Mouse (Mus musculus) ZHBTc4 (cell line): ENCODE data around the gene Bcar1.
A peak's percentile ranks its signal among the peaks of the same experiment; 100 is the strongest.

Experiments used
- DNase-seq: peaks from one replicate; pipeline ENCODE4 v3.0.0-alpha.2; 2011; ENCODE audit warnings: low read depth, low spot score

Gene Bcar1

DNA sequence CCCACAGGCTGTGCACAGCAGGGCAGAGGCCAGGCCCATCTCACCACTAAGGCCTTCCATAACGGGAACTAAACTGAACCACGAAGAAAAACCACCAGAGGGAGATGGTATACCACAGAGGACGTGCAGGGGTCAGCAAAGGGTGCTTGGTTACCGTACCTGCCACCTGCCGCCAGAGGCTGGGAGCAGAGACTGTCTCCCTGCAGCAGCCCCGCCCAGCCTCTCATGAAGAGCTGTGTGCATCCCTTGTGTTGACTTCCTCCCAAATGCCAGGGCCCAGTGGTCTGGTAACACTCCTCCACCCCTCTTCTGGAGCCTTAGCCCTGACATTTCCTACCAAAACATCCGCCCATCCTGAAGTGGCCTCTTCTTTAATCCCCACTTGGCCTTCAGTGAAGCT lies 4.0 kb downstream of the Bcar1 start:
- peak; percentile 79 for DNase-seq

DNA sequence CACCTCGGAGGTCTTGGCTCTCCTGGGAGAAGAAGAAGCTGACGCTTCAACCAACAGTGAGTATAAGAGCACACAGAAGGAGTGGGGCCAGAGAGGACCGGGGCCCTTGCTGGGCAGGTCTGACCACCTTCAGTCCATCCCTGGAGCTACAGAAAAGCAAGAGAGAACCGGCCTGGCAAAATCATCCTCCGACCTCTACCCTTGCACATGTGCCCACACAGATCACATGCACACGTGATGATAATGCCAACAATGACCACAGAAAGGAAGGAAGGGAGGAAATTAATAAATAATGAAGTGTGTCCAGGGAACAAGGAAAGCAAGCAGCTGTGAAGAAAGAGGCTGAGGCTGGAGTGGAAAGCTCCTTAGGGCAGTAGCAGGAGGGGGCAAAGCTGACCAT lies 4.7 kb downstream of the Bcar1 start:
- DNase-seq: no peak

GRCm38 (mm10) chr8:111736321-111736720 lies 7.3 kb downstream of the Bcar1 start:
- no peak for DNase-seq

GRCm38 (mm10) chr8:111735791-111736190 lies 7.8 kb downstream of the Bcar1 start:
- DNase-seq: no peak

DNA sequence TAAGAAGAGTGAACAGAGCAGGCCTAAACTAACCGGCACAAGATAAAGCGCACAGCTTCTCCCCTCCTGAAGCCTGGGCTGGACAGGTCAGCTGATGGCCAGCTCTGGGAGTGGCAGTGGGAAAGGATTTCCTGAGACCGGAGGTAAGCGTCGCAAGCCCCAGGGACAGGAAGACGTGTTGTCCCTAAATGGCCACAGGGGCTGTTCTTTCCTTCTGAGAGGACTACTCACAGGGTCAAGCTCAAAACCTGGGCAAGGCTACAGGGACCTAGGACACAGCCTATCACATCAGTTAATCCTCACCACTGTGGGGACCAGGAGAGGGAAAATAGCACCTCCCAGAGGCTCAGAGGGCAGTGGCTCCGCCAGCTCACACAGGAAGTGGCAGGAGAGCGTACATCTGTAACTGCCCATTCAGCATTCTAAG lies 8.3 kb downstream of the Bcar1 start:
- DNase-seq: no peak

- no peak for DNase-seq
Measured at GRCm38 (mm10) chr8:111734244-111734960, 9.2 kb downstream of the Bcar1 start.

- DNase-seq: peak; percentile 57
Measured at GRCm38 (mm10) chr8:111733581-111734243, 9.9 kb downstream of the Bcar1 start.

DNA sequence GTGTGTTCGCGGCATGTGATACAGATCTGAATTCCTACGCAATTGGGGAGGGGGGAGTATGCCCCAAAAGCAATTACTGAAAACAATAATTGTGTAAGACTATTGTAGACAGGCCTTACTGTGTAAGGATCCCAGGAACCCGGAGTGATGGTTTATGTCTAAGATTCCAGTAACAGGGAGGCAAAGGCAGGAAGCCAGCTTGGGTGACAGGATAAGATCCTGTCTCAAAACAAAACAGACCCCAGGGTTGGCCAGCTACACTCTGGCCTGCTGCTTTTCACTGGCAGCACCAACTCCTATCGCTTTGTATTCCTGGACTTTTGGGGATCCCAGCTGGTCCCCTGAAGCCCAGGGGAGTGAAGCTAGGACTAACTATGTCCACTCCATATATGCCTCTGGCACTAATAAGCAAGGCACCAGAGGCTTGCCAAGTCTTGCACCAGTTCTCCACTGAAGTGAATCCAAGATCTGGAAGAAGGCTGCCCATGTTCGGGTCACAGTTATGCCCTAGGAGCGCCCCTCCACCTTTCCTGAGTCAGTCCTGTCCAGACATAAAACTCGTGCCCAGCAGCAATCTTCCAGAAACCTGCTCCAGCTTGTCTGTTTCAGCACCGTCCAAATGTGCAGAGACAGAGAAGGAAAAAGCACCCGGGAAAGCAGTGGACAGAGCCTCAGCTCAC lies 11.1 kb downstream of the Bcar1 start:
- DNase-seq: no peak

GRCm38 (mm10) chr8:111732004-111732403 lies 11.6 kb downstream of the Bcar1 start:
- DNase-seq: peak; percentile 93

- DNase-seq: peak; percentile 82
Measured at GRCm38 (mm10) chr8:111731231-111731977, 12.2 kb downstream of the Bcar1 start.

DNA sequence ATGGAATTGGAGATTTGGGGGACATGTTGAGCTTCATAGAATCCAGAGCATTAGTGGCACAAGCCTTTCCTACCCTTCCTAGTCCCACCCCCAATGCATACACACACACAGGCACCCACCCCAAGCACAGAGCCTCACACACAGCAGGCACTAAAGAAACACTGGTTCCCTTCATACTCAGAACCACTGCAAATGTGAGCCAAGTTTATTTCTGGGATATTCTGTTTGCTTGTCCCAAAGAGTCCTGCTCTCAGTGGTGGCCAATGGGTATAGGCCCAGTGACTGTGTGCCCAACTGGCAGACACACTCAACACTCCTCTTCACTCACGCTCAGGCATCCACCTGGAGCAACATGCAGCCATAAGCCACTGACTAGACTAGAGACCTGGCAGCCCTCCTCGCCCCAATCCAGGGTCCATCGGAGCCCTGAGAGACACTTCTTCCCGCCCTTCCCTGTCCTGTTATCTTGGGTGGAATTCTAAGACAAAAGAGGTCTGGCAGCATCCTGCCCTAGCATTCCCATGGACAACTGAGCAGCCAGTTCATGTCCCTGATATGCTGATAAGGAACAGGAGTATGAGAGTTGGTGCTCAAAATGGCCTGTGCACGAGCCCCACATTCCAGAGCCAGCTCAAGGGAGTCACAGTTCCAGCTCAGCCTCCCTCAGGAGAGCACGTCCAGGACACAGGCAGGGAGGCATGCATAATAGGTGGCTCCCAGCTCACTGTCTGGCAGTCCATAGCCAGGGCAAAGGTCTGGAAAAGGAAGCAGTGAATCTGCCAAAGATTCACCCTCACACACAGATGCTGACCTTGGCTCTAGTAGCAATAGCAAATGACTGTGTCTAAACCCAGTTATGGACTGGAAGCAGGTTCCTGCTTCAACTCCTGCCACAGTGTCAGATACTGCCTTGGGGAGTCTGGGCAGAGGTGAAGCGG lies 14.1 kb downstream of the Bcar1 start:
- DNase-seq: no peak

DNA sequence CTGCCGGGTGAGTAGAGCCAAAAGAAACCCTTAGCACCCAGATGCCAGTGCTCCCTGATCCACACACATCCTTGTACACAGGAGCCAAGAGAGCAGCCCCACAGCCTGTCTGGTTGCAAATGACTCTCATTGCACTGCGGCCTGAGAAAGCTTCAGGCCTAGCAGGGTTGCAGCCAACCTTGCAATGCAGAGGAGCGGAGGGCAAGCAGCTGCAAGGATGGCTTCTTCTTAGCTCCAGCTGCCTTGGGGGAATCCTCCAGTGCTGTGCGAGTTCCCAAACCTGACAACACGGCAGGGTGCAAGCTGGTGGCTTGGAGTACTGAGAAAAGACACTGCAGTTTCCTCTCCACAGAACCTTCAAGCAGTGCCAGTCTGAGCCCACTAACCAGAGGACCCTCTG lies 15.1 kb downstream of the Bcar1 start:
- DNase-seq: no peak

- DNase-seq: no peak
Measured at GRCm38 (mm10) chr8:111727553-111727952, 16.1 kb downstream of the Bcar1 start.

- DNase-seq: no peak
Measured at GRCm38 (mm10) chr8:111726102-111726900, 17.3 kb downstream of the Bcar1 start.

DNA sequence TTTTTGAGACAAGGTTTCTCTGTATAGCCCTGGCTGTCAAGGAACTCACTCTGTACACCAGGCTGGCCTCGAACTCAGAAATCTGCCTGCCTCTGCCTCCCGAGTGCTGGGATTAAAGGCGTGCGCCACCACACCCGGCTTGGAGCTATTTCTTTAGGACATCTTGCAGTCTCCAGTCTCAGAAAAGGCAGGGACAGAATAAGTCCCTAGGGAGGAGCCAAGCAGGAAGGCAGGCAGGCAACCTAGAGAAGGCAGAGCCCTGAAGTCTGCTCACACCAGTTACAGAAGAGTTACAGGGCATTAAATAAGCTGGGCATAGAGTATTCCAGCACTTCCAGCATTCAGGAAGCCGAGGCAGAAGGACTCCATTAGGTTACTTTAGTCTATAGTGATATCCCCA lies 18.3 kb downstream of the Bcar1 start:
- DNase-seq: no peak

DNA sequence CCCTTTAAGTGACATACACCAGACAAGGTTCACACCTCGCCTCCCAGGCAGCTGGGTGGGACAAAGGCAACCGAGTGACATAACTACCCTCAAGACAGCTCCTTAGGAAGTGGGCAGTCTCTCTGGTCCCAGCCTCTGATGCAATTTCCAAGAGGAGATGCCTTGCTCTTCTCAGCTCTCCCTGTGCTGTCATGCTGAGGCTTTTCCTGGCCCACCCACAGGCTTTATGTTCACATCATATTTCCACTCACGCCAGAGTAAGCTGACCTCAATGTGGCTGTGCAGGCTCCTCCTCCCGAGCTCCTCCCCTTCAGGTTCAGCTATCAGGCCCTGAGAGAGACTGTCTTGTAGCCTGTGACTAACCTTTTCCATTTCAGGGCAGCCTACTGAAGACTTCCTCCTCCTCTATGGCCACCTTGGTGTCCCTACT lies 23.5 kb downstream of the Bcar1 start:
- DNase-seq: no peak

DNA sequence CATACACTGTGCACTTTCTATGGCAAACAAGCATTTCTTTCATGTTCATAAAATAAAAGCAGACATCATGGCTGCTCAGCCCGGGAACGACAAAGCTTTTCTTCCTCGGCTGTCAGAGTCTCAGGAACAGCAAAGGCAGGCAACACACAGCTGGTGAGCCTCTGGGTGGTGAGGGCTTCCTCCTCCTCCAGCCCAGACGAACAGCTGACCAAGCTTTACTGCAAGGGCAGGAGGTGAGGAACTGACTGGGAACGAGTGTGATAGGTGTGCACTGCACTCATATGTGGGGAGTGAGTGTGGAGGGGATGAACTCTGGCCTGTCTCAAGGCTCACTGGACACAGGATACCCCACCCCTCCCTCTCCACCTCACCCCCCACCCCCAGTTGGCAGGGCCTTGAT lies 24.7 kb downstream of the Bcar1 start:
- DNase-seq: no peak

DNA sequence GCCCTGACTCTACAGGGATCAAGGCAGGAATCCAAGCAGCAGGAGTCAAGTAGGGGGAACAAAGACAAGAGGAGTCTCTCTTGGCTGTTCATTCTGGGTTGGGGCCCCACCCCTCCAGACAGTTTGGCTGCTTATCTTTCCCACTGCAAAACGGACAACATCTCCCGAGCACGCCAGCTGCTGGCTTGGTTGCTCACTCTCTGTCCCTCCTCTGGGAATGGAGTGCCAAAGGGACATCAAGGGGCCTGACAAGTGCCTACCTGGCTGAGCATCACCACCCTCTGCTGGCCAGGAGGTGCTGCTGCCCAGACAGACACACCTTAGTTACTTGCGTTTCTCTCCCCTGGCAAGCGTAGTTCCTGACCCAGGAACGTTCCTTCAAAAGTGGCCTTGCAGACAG lies 25.7 kb downstream of the Bcar1 start:
- DNase-seq: peak; percentile 36

DNA sequence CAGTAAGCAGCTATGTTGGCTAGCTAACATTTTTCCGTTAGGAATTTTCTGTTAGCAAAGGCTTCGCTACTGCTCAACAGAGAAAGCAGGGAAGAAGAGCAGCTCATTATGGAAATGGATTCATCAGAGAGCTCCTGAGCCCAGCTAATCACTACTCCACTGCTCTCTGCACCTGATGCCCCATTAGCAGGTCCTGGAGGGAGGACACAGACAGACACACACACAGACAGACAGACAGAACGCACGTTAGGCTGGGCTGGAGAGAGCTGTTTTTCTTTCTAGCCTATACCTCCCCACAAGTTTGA lies 26.2 kb downstream of the Bcar1 start:
- DNase-seq: no peak
